Comparison of ENCODE assay signal across 8 mouse cellular contexts in genomic region chr2:92529071-92529641, GRCm38 (mm10).
A peak's percentile ranks its signal among the peaks of the same experiment; 100 is the strongest.
DNase-seq lines count a peak whose midpoint lies in the region; ATAC-seq and TF ChIP-seq lines count a peak whose summit lies in the region.

No protein-coding gene starts in this region.

- no peaks in the 10 kb centered on the region for H3K9me3 ChIP-seq in hindbrain, embryonic 12.5 days (replicated peaks)

- peak; percentile 88 to 91 for DNase-seq in adrenal gland, adult (ENCODE audit: inconsistent age in 2 of 2, low spot score in 1 of 2)
- peak; percentile 84 to 88 for DNase-seq in cerebellum, postnatal 36 days
- peak; percentile 83 to 91 for DNase-seq in frontal cortex, postnatal 36 days (ENCODE audit: low spot score in 2 of 2)
- DNase-seq in layer of hippocampus, adult 9-11 months: peak; percentile 95
- DNase-seq in lung, adult 2 months: peak; percentile 72
- DNase-seq in ovary, postnatal 14 days (ENCODE audit: low spot score): peak; percentile 56
- DNase-seq in urinary bladder, postnatal 36 days (ENCODE audit: low spot score in 2 of 2): peak; percentile 51 to 80

- H3K36me3 ChIP-seq in hindbrain, embryonic 12.5 days: no peaks in the 10 kb centered on the region

- 5% methylated on average over 23 of the region's 24 CpGs for WGBS in hindbrain, embryonic 12.5 days
- WGBS in lung, adult 2 months: 7% methylated on average over 24 of the region's 24 CpGs

- peak; percentile 96 for ATAC-seq in hindbrain, embryonic 12.5 days (ENCODE audit: low FRiP score)

- H3K27me3 ChIP-seq in hindbrain, embryonic 12.5 days: no peaks in the 10 kb centered on the region

- no peak for TF ChIP-seq CTCF in lung, adult 2 months (IDR thresholded peaks at IDR 0.05; ENCODE audit: insufficient read depth, low read length)

- H3K9ac ChIP-seq in hindbrain, embryonic 12.5 days: peak overlapping the region; percentile 68

- peak overlapping the region; percentile 78 for H3K4me2 ChIP-seq in hindbrain, embryonic 12.5 days (replicated peaks)

- peak; percentile 63; the same call in 1 of the 2 replicates for TF ChIP-seq POLR2A in lung, adult 2 months (IDR thresholded peaks at IDR 0.05; ENCODE audit: borderline replicate concordance, extremely low read depth, low read depth, low read length)

- peak overlapping the region; percentile 43 for H3K4me3 ChIP-seq in hindbrain, embryonic 12.5 days
- H3K4me3 ChIP-seq in lung, adult 2 months (replicated peaks; ENCODE audit: extremely low read depth, low read depth, low read length): peak overlapping the region; percentile 68

- H3K27ac ChIP-seq in hindbrain, embryonic 12.5 days: peak overlapping the region; percentile 75

- H3K4me1 ChIP-seq in hindbrain, embryonic 12.5 days: peaks cover 27% of the 10 kb centered on the region
- H3K4me1 ChIP-seq in lung, adult 2 months (ENCODE audit: control insufficient read depth, insufficient read depth, low read length): peaks cover 2% of the 10 kb centered on the region; the same call in 1 of the 2 replicates

Comparison
In these comparisons a context has a peak if more than half of its experiments do, and no peak if none do; other contexts are left out.
1. Peak in every context shown above with its lines: DNase-seq, ATAC-seq, H3K4me3 ChIP-seq and H3K27ac ChIP-seq.